ENCODE assay signal across 8 mouse cellular contexts in genomic region chr12:104557761-104558160, GRCm38 (mm10).
DNase-seq lines count a peak whose midpoint lies in the region; ATAC-seq lines count a peak whose summit lies in the region.

No protein-coding gene starts in this region.

- no peak for ATAC-seq in heart, embryonic 12.5 days (ENCODE audit: insufficient number of reproducible peaks, low FRiP score)
- ATAC-seq in stomach, embryonic 15.5 days (ENCODE audit: insufficient read depth, low FRiP score, low read depth) = peak; percentile 61; the same call in 1 of the 2 replicates
- ATAC-seq in kidney, embryonic 16.5 days (ENCODE audit: low FRiP score, low TSS enrichment) = no peak

- 48% methylated on average over 4 of the region's 4 CpGs for WGBS in heart, embryonic 12.5 days
- WGBS in stomach, embryonic 15.5 days = 50% methylated on average over 4 of the region's 4 CpGs
- 61% methylated on average over 4 of the region's 4 CpGs for WGBS in kidney, embryonic 16.5 days

- H3K4me1 ChIP-seq in heart, embryonic 12.5 days (replicated peaks) = peaks cover 12% of the 10 kb centered on the region
- H3K4me1 ChIP-seq in stomach, embryonic 15.5 days = no peaks in the 10 kb centered on the region
- H3K4me1 ChIP-seq in kidney, embryonic 16.5 days (ENCODE audit: insufficient read depth, low read length) = peaks cover 11% of the 10 kb centered on the region

- no peaks in the 10 kb centered on the region for H3K36me3 ChIP-seq in heart, embryonic 12.5 days
- no peaks in the 10 kb centered on the region for H3K36me3 ChIP-seq in stomach, embryonic 15.5 days
- no peaks in the 10 kb centered on the region for H3K36me3 ChIP-seq in kidney, embryonic 16.5 days (ENCODE audit: insufficient read depth, low read length)

- H3K4me2 ChIP-seq in heart, embryonic 12.5 days = no peak overlapping the region
- H3K4me2 ChIP-seq in stomach, embryonic 15.5 days = no peak overlapping the region
- no peak overlapping the region for H3K4me2 ChIP-seq in kidney, embryonic 16.5 days (replicated peaks; ENCODE audit: low read depth, low read length)

- H3K27ac ChIP-seq in heart, embryonic 12.5 days (ENCODE audit: poor library complexity, severe bottlenecking) = no peak overlapping the region
- peak overlapping the region; percentile 35; the same call in 1 of the 2 replicates for H3K27ac ChIP-seq in stomach, embryonic 15.5 days
- no peak overlapping the region for H3K27ac ChIP-seq in kidney, embryonic 16.5 days (ENCODE audit: low read length)

- H3K9ac ChIP-seq in heart, embryonic 12.5 days = no peak overlapping the region
- no peak overlapping the region for H3K9ac ChIP-seq in stomach, embryonic 15.5 days
- H3K9ac ChIP-seq in kidney, embryonic 16.5 days (replicated peaks; ENCODE audit: low read length) = no peak overlapping the region

- DNase-seq in heart, adult 11 months = peak; percentile 98
- DNase-seq in cerebellum, adult 11 months = peak; percentile 84
- peak; percentile 75 for DNase-seq in gastrocnemius, postnatal 10 days
- peak; percentile 58 to 85 for DNase-seq in layer of hippocampus, postnatal 14 days (ENCODE audit: low spot score in 2 of 2)
- DNase-seq in retina, postnatal 1 day = no peak

- H3K27me3 ChIP-seq in heart, embryonic 12.5 days (replicated peaks) = peaks cover 20% of the 10 kb centered on the region
- H3K27me3 ChIP-seq in stomach, embryonic 15.5 days (replicated peaks) = no peaks in the 10 kb centered on the region
- H3K27me3 ChIP-seq in kidney, embryonic 16.5 days (ENCODE audit: insufficient read depth, low read length) = no peaks in the 10 kb centered on the region; the same call in 1 of the 2 replicates

- no peak overlapping the region for H3K4me3 ChIP-seq in heart, embryonic 12.5 days
- H3K4me3 ChIP-seq in stomach, embryonic 15.5 days (replicated peaks) = no peak overlapping the region
- no peak overlapping the region for H3K4me3 ChIP-seq in kidney, embryonic 16.5 days (ENCODE audit: low read length)

- H3K9me3 ChIP-seq in heart, embryonic 12.5 days (replicated peaks) = no peaks in the 10 kb centered on the region
- H3K9me3 ChIP-seq in stomach, embryonic 15.5 days = no peaks in the 10 kb centered on the region
- H3K9me3 ChIP-seq in kidney, embryonic 16.5 days (ENCODE audit: low read length) = no peaks in the 10 kb centered on the region
